Mouse (Mus musculus) lung, adult 2 months (tissue): Measurements from ENCODE around the gene Olfr571. TPM values are rescaled to one million over a fixed set of nuclear protein-coding genes. Genes with fewer than 3 reads are reported as not detected.

ENCODE experiments used
- DNase-seq: peaks from one replicate; pipeline ENCODE4 v3.0.0; 2022
- H3K4me1 ChIP-seq: fragments of 200-500 bp; 2 replicates; pipeline ENCODE4 v1.6.1; 2011; ENCODE audit warnings: low read length; ENCODE audit not compliant: control insufficient read depth, insufficient read depth
- H3K4me3 ChIP-seq: fragments of 200-500 bp; replicated peaks from 2 replicates; pipeline ENCODE3; 2011; ENCODE audit warnings: low read depth, mild to moderate bottlenecking, control low read depth, low read length; ENCODE audit errors: extremely low read depth
- CTCF ChIP-seq: fragments of 200-500 bp; IDR thresholded peaks from 2 replicates; pipeline ENCODE4 v1.5.1; 2011; ENCODE audit warnings: mild to moderate bottlenecking, low read length, control low read depth; ENCODE audit not compliant: insufficient read depth
- POLR2A ChIP-seq: fragments of 200-500 bp; IDR thresholded peaks from 2 replicates; pipeline ENCODE4 v1.6.1; 2011; ENCODE audit warnings: low read depth, mild to moderate bottlenecking, control low read depth, low read length, borderline replicate concordance; ENCODE audit errors: extremely low read depth
- WGBS: fragments of 180-500 bp; shearing (Covaris S2); methylation state at CpG from one replicate; pipeline ENCODE4 v1.1.7; 2018; 5-methylcytosine and 5-hydroxymethylcytosine counted together
- polyA plus RNA-seq: library from polyadenylated mRNA; depleted of rRNA; stranded (reverse); fragments of >200 nt; gene quantifications from 2 replicates; pipeline ENCODE4 v1.2.3, GENCODE M21; 2012; rRNA removed

Gene Olfr571
- polyA plus RNA-seq, 1 experiment, result not detected

- DNase-seq, result no peak
- WGBS, result 5% methylated on average over 1 of the region's 1 CpGs
- H3K4me1 ChIP-seq, result no peaks in the 10 kb centered on the region
- H3K4me3 ChIP-seq, result no peak overlapping the region
- TF ChIP-seq CTCF (no peak), POLR2A (no peak)
These were observed 2.3 kb upstream of the Olfr571 start for GRCm38 (mm10) chr7:102919632-102920031.

DNA sequence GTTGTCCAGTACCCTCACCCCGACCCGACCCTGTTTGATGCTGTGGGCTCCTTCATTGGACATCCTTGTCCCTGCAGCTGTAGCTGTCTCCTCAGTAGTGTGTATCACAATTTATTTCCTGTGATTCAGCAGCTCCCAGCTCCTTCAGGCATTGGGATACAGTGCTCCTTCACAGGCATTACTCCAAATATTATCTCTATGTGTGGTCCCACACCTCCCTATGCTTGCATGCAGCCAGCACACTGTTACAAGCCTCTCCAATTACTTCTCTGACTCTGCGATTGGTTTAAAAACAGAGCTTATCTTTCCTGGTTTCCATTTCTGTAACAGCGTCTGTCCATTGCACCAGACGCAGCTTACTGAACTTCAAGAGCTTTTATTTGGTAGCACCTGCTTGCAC is 931 bp downstream of the Olfr571 start:
- no peak for DNase-seq
- Histone ChIP-seq H3K4me1 (no peaks in the 10 kb centered on the region), H3K4me3 (no peak overlapping the region)
- TF ChIP-seq POLR2A (no peak), CTCF (no peak)
- WGBS, result 51% methylated on average over 5 of the region's 5 CpGs

GRCm38 (mm10) chr7:102915261-102915660 is 2.1 kb downstream of the Olfr571 start:
- TF ChIP-seq CTCF (no peak), POLR2A (no peak)
- H3K4me3 ChIP-seq, result no peak overlapping the region
- no peak for DNase-seq
- no peaks in the 10 kb centered on the region for H3K4me1 ChIP-seq
- 22% methylated on average over 1 of the region's 1 CpGs for WGBS

DNA sequence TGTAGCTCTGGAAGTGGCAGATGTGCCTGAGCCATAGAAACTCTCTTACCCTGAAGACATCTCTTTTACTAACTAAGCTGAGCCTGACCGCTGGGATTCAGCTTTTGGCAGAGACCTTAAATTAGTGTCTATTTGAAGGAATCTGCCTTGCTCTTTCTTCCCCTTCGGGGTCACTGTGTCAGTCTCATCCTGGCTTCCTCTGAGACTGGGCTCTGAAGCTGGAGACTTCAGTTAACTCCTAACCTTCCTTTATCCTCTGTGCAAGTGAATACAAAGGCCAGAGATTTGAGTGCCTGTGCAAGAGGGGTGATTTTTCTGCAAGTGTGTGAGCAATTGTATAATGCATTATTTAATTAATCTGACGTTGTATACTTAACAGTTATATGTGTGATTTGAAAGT is 26.6 kb downstream of the Olfr571 start, which contains the start of gene Olfr569:
Gene Olfr569, minus strand, starts transcription at position 101 of the 400 bp plus-strand sequence.
- Histone ChIP-seq H3K4me3 (no peak within 1 kb of the TSS), H3K4me1 (no peaks in the 10 kb centered on the region)
- no peak for DNase-seq
- WGBS, result 61% methylated on average over 3 of the region's 3 CpGs
- no peak for TF ChIP-seq POLR2A
- no peak for TF ChIP-seq CTCF

DNA sequence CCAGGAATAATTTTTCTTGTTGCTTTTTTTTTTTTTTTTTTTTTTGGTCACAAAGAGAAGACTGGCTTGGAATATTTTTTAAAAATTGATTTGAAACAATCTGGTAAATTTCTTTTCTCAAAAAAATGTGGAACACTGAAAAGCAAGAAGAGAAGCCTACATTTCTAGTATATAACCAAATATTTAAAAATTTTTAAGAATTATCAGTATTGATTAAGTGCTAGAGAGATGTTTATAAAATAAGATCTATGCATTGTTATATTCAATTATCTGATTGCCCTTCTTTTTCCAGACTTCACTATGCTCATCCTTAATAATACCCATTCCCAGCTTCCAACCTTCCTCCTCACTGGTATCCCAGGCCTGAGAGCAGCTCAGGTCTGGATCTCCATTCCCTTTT is 40.5 kb downstream of the Olfr571 start, which contains the start of gene Olfr568:
Gene Olfr568, plus strand, starts transcription at position 301 of the 400 bp plus-strand sequence.
- TF ChIP-seq CTCF (no peak), POLR2A (no peak)
- Histone ChIP-seq H3K4me3 (no peak within 1 kb of the TSS), H3K4me1 (no peaks in the 10 kb centered on the region)
- DNase-seq, result no peak

GRCm38 (mm10) chr7:102858665-102859064 is 58.7 kb downstream of the Olfr571 start, which contains the start of gene Olfr566:
TSS of gene Olfr566 (minus strand) at chr7:102858765.
- WGBS, result 77% methylated on average over 1 of the region's 1 CpGs
- TF ChIP-seq POLR2A (no peak), CTCF (no peak)
- H3K4me1 ChIP-seq, result no peaks in the 10 kb centered on the region
- DNase-seq, result no peak
- no peak within 1 kb of the TSS for H3K4me3 ChIP-seq

DNA sequence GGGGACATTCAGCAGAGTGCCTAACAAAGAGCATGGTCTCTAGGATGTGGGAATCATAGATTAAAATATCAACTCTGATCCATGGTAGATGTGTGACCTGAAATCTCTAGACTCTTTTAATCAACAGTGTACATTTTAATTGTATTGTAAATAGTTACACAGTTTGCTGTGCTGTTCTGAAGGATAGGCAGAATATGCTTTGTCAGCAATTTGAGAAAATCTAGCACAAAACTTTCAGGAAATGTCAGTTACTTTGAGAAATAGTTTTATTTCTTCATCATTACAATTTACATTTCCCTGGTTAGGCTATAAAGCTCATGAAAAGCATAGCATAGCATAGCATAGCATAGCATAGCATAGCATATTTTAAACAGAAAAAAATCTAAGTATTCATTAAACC is 61.5 kb downstream of the Olfr571 start:
- no peak overlapping the region for H3K4me3 ChIP-seq
- TF ChIP-seq POLR2A, result no peak
- no peak for TF ChIP-seq CTCF
- no peaks in the 10 kb centered on the region for H3K4me1 ChIP-seq
- DNase-seq, result no peak

Other genes with a start within 250 kb of the Olfr571 start
- gene Trim68, start 230.2 kb downstream of the Olfr571 start, polyA plus RNA-seq, result 16.7 and 23.7 TPM in 2 replicates
- 0.26 TPM in 1 of 2 replicates, not detected in the other for gene Olfr557, start 221.6 kb downstream of the Olfr571 start, polyA plus RNA-seq
- gene Olfr558, start 215.3 kb downstream of the Olfr571 start, polyA plus RNA-seq, result 0.17 and 0.37 TPM in 2 replicates
- gene Olfr33, start 198.5 kb downstream of the Olfr571 start, polyA plus RNA-seq, result not detected in 2 replicates
- gene Olfr559, start 190.0 kb downstream of the Olfr571 start, polyA plus RNA-seq, result not detected in 2 replicates
- gene Olfr560, start 158.2 kb downstream of the Olfr571 start, polyA plus RNA-seq, result not detected in 2 replicates
- gene Olfr78, start 158.1 kb downstream of the Olfr571 start, polyA plus RNA-seq, result 0.53 and 1.7 TPM in 2 replicates
- 0.10 TPM in 1 of 2 replicates, not detected in the other for gene Olfr561, start 146.3 kb downstream of the Olfr571 start, polyA plus RNA-seq
- not detected in 2 replicates for gene Olfr564, start 114.1 kb downstream of the Olfr571 start, polyA plus RNA-seq
- not detected in 2 replicates for gene Olfr566, start 58.8 kb downstream of the Olfr571 start, polyA plus RNA-seq
- not detected in 2 replicates for gene Olfr568, start 40.4 kb downstream of the Olfr571 start, polyA plus RNA-seq
- not detected in 2 replicates for gene Olfr569, start 26.7 kb downstream of the Olfr571 start, polyA plus RNA-seq
- gene Olfr570, start 23.0 kb downstream of the Olfr571 start, polyA plus RNA-seq, result not detected in 2 replicates
- not detected in 2 replicates for gene Olfr572, start 6.9 kb upstream of the Olfr571 start, polyA plus RNA-seq
- gene Olfr573-ps1, start 25.0 kb upstream of the Olfr571 start, polyA plus RNA-seq, result not detected in 2 replicates
- gene Olfr574, start 30.9 kb upstream of the Olfr571 start, polyA plus RNA-seq, result not detected in 2 replicates
- not detected in 2 replicates for gene Olfr575, start 41.2 kb upstream of the Olfr571 start, polyA plus RNA-seq
- not detected in 2 replicates for gene Olfr576, start 45.1 kb upstream of the Olfr571 start, polyA plus RNA-seq
- not detected in 2 replicates for gene Olfr577, start 58.4 kb upstream of the Olfr571 start, polyA plus RNA-seq
- not detected in 2 replicates for gene Olfr578, start 71.8 kb upstream of the Olfr571 start, polyA plus RNA-seq
- not detected in 2 replicates for gene Olfr582, start 120.5 kb upstream of the Olfr571 start, polyA plus RNA-seq
- not detected in 2 replicates for gene Olfr583, start 133.8 kb upstream of the Olfr571 start, polyA plus RNA-seq
- gene Olfr584, start 164.3 kb upstream of the Olfr571 start, polyA plus RNA-seq, result not detected in 2 replicates
- not detected in 2 replicates for gene Olfr585, start 180.2 kb upstream of the Olfr571 start, polyA plus RNA-seq
- gene Olfr586, start 208.1 kb upstream of the Olfr571 start, polyA plus RNA-seq, result not detected in 2 replicates
- not detected in 2 replicates for gene Olfr588-ps1, start 223.3 kb upstream of the Olfr571 start, polyA plus RNA-seq
- not detected in 2 replicates for gene Olfr589, start 238.8 kb upstream of the Olfr571 start, polyA plus RNA-seq